Mouse (Mus musculus): ENCODE results near the gene Ccdc34. TPM values are rescaled to one million over a fixed set of nuclear protein-coding genes. Genes with fewer than 3 reads are reported as not detected.

Ccdc34 gene
- polyA plus RNA-seq, 1 experiment: 7.4 TPM

DNA sequence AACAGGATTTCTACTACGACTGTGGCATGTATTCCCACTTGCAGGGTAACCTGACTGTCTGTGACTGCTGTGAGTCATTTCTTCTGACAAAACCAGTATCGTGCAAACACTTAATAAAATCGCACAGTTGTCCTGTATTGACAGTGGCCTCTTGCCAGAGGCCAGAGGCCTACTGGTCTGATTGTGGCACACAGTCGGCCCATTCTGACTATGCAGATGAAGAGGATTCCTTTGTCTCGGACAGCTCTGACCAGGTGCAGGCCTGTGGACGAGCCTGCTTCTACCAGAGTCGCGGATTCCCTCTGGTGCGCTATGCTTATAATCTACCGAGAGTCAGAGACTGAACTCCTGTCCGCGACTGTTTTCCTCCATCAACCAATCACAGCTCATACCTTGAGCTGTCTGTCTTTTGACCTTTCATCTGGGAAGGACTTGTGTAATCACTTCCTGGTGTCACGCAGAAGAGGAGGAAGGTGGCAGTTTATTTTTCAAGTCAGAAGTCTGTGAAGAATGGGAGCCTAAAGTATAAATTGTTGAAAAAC lies 5.4 kb upstream of the Ccdc34 start:
- H3K9me3 ChIP-seq (ENCODE audit: control insufficient read depth, low read length): no peaks in the 10 kb centered on the region
- TF ChIP-seq GATA1 (IDR thresholded peaks at IDR 0.05; ENCODE audit: low read length) (no peak), TAL1 (IDR thresholded peaks at IDR 0.05; ENCODE audit: low read length) (no peak)
- no peaks in the 10 kb centered on the region for H3K27me3 ChIP-seq (ENCODE audit: control insufficient read depth)
- H3K4me1 ChIP-seq (ENCODE audit: control insufficient read depth): peaks cover 33% of the 10 kb centered on the region
- no peak overlapping the region for H3K4me3 ChIP-seq (replicated peaks)
- H3K36me3 ChIP-seq (ENCODE audit: control insufficient read depth): peaks cover 40% of the 10 kb centered on the region

DNA sequence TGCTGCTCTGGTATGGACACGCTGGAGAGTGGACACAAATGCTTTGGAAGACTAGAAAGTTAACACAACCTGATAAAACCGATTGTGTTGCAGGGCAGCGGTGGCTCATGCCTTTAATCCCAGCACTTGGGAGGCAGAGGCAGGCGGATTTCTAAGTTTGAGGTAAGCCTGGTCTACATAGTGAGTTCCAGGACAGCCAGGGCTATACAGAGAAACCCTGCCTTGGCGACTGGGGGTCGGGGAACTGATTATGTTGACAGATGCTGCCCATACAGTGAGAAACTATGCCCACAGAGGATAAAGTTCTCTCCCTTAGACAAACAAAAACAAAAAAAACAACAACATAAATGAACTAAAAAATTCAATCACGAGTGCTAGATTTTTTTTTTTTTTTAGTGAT lies 530 bp upstream of the Ccdc34 start:
- peaks cover 45% of the 10 kb centered on the region for H3K4me1 ChIP-seq (ENCODE audit: control insufficient read depth)
- H3K4me3 ChIP-seq (replicated peaks): peak overlapping the region; percentile 95
- no peaks in the 10 kb centered on the region for H3K27me3 ChIP-seq (ENCODE audit: control insufficient read depth)
- H3K36me3 ChIP-seq (ENCODE audit: control insufficient read depth): peaks cover 42% of the 10 kb centered on the region
- TF ChIP-seq GATA1 (IDR thresholded peaks at IDR 0.05; ENCODE audit: low read length) (no peak), TAL1 (IDR thresholded peaks at IDR 0.05; ENCODE audit: low read length) (no peak)
- no peaks in the 10 kb centered on the region for H3K9me3 ChIP-seq (ENCODE audit: control insufficient read depth, low read length)

DNA sequence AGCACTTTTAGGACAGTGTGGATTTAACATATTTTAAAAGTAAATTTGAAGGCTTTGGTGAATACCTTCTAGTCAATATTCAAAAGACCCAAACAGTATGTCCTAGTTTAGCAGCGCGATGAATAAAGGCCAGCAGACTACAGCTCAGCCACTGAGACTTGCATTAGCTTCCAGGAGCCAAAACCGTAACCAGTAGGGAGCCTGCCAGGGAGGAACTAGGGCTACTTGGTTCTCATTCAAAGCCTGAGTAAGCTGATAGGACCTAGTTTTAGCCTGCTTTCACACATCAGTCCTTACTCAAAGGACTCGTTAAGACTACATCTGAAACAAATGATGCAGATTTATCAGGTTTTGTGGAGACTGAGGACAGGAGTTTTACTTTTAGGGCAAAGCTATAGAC lies 2.0 kb downstream of the Ccdc34 start:
- Histone ChIP-seq H3K4me3 (replicated peaks) (peak overlapping the region; percentile 95), H3K9me3 (ENCODE audit: control insufficient read depth, low read length) (no peaks in the 10 kb centered on the region), H3K27me3 (ENCODE audit: control insufficient read depth) (no peaks in the 10 kb centered on the region), H3K4me1 (ENCODE audit: control insufficient read depth) (peaks cover 45% of the 10 kb centered on the region), H3K36me3 (ENCODE audit: control insufficient read depth) (peaks cover 47% of the 10 kb centered on the region)
- TF ChIP-seq TAL1 (IDR thresholded peaks at IDR 0.05; ENCODE audit: low read length): no peak
- no peak for TF ChIP-seq GATA1 (IDR thresholded peaks at IDR 0.05; ENCODE audit: low read length)

DNA sequence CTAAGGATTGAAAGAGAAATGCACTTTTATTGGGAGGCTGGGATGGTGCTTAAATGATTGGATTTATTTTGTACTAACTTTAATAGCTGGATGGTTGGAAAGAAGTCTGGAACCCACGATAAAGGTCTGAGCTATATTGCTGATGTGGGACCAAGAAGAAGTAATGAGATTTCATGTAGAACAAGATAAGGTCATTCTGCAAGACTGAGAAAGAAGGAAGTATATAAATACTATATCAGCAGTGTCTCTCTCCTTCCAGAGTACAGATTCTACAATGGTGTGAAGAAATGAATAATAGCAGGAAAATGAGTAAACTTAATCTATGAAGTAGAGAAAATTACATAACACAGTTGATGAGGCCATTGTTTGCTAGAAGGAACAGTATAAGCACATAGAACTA lies 2.8 kb downstream of the Ccdc34 start:
- peaks cover 41% of the 10 kb centered on the region for H3K4me1 ChIP-seq (ENCODE audit: control insufficient read depth)
- H3K4me3 ChIP-seq (replicated peaks): no peak overlapping the region
- no peaks in the 10 kb centered on the region for H3K27me3 ChIP-seq (ENCODE audit: control insufficient read depth)
- TF ChIP-seq GATA1 (IDR thresholded peaks at IDR 0.05; ENCODE audit: low read length) (no peak), TAL1 (IDR thresholded peaks at IDR 0.05; ENCODE audit: low read length) (no peak)
- peaks cover 47% of the 10 kb centered on the region for H3K36me3 ChIP-seq (ENCODE audit: control insufficient read depth)
- no peaks in the 10 kb centered on the region for H3K9me3 ChIP-seq (ENCODE audit: control insufficient read depth, low read length)

DNA sequence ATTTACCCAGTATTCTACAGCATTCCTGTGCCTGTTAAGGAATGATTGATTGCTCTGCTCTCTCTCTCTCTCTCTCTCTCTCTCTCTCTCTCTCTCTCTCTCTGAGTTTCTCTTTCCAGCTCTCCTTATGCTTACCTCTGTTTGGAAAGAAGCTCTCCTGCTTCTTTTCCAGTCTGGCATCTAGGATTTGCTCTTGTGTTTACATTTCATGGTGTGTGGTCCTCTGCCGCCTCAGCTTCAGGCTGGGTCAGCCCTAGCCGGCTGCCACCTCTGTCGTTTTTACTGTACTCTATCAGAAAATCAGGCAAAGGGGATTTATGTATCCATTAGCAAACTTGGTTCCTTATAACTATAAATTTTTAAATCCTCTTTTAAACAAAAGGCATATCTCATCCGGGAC lies 18.6 kb downstream of the Ccdc34 start:
- Histone ChIP-seq H3K36me3 (ENCODE audit: control insufficient read depth) (peaks cover 73% of the 10 kb centered on the region), H3K4me1 (ENCODE audit: control insufficient read depth) (peaks cover 3% of the 10 kb centered on the region), H3K4me3 (replicated peaks) (no peak overlapping the region), H3K27me3 (ENCODE audit: control insufficient read depth) (no peaks in the 10 kb centered on the region), H3K9me3 (ENCODE audit: control insufficient read depth, low read length) (no peaks in the 10 kb centered on the region)
- TF ChIP-seq TAL1 (IDR thresholded peaks at IDR 0.05; ENCODE audit: low read length) (no peak), GATA1 (IDR thresholded peaks at IDR 0.05; ENCODE audit: low read length) (no peak)

DNA sequence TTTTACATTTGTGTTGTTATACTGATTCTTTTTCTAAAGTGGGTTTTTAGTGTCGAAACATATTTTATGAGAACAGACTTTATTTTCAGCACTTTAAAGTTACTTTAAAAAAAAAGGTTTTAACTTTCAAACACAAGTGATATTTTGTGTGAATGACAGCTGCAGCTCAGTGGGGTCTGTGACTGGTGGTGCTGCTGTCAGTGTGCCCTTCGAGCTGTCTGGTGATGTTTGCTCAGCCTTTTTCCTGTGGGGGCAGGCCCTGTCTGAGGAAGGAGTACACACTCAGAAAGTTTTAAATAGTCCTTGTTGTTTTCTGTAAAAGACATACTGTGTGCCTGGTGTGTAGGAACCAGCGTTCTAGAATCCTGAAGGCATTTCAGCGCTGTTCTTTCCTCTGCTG lies 19.0 kb downstream of the Ccdc34 start:
- Histone ChIP-seq H3K36me3 (ENCODE audit: control insufficient read depth) (peaks cover 75% of the 10 kb centered on the region), H3K9me3 (ENCODE audit: control insufficient read depth, low read length) (no peaks in the 10 kb centered on the region), H3K4me1 (ENCODE audit: control insufficient read depth) (peaks cover 3% of the 10 kb centered on the region), H3K27me3 (ENCODE audit: control insufficient read depth) (no peaks in the 10 kb centered on the region), H3K4me3 (replicated peaks) (no peak overlapping the region)
- no peak for TF ChIP-seq TAL1 (IDR thresholded peaks at IDR 0.05; ENCODE audit: low read length)
- TF ChIP-seq GATA1 (IDR thresholded peaks at IDR 0.05; ENCODE audit: low read length): no peak

DNA sequence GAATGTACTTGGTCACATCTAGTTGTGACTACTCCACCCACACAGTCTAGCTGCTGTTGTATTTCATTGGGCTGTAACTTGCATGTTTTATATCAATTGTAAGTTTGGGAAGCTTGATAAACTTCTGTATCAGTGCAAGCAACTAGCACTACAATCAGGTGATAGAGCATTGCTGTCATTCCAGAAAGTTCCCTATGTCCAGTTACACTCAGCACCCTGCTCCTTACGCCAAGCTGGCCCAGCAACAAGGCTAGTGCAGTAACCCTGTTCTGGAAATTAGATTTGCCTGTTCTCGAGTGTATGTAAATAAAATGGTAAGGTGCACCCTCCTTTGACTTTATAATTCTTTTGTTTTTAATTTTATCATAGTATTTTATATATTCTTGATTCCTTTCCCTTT lies 19.6 kb downstream of the Ccdc34 start:
- Histone ChIP-seq H3K9me3 (ENCODE audit: control insufficient read depth, low read length) (no peaks in the 10 kb centered on the region), H3K36me3 (ENCODE audit: control insufficient read depth) (peaks cover 74% of the 10 kb centered on the region), H3K4me1 (ENCODE audit: control insufficient read depth) (peaks cover 3% of the 10 kb centered on the region), H3K27me3 (ENCODE audit: control insufficient read depth) (no peaks in the 10 kb centered on the region), H3K4me3 (replicated peaks) (no peak overlapping the region)
- no peak for TF ChIP-seq GATA1 (IDR thresholded peaks at IDR 0.05; ENCODE audit: low read length)
- TF ChIP-seq TAL1 (IDR thresholded peaks at IDR 0.05; ENCODE audit: low read length): no peak

DNA sequence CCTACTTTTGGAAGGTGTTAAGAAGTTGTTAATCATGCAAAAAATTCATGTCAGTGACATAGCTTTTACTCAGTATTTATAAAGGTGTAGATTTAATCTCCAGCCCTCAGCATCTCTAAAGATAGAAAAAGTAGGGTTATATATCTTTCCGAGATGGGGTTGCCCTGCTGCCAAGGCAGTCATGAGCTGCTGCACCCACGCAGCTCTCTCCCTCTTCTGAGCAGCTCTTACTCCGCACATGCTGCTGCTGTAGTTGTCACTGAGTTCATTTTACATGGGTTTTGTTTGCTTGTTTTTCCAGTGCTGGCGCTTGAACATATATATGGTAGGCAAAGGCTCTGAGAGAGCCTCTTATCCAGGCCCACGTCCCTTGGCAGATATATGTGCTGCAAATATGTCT lies 20.7 kb downstream of the Ccdc34 start:
- no peaks in the 10 kb centered on the region for H3K27me3 ChIP-seq (ENCODE audit: control insufficient read depth)
- H3K4me1 ChIP-seq (ENCODE audit: control insufficient read depth): peaks cover 3% of the 10 kb centered on the region
- H3K4me3 ChIP-seq (replicated peaks): no peak overlapping the region
- peaks cover 73% of the 10 kb centered on the region for H3K36me3 ChIP-seq (ENCODE audit: control insufficient read depth)
- no peak for TF ChIP-seq TAL1 (IDR thresholded peaks at IDR 0.05; ENCODE audit: low read length)
- TF ChIP-seq GATA1 (IDR thresholded peaks at IDR 0.05; ENCODE audit: low read length): no peak
- H3K9me3 ChIP-seq (ENCODE audit: control insufficient read depth, low read length): no peaks in the 10 kb centered on the region

DNA sequence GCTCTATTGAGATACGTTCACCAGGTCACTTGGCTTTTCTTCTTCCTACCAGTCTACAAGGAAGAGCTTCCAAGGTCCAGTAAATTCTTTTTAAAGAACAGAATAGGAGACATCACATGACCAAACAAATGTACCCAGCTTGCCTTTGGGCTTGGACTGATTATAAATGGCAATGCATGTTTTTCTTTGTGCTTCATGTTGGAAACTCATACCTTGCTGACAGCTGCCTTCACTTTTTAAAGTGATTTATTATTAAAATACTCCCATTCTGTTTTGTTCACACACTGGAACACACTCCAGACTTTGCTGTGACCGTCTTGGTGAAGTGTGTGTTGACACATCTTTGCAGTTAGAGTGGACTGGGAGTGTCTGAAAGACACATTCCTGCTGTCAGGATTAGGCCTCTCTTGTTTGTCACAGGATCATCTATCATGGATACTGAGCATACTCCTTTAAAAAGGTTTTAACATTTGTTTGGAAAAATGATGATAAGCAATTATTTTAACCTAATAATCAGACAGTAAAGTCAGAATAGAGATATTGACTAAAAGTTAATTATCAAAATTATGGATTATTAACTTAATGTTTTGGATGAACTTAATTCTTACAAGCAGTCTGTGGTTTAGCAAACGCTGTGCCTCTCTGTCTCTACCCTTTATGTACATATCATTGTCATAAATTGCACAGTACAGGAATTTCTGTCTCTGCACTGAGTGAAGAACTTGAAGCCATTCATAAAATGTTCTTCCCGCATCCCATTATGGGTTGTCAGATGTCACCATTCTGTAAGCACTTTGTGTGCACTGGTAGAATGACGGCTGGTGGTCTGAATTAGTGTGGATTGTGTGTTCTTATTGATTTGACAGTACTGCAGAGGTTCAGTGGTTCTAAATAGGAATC lies 25.5 kb downstream of the Ccdc34 start:
- Histone ChIP-seq H3K4me3 (replicated peaks) (no peak overlapping the region), H3K9me3 (ENCODE audit: control insufficient read depth, low read length) (no peaks in the 10 kb centered on the region), H3K27me3 (ENCODE audit: control insufficient read depth) (no peaks in the 10 kb centered on the region), H3K36me3 (ENCODE audit: control insufficient read depth) (peaks cover 68% of the 10 kb centered on the region), H3K4me1 (ENCODE audit: control insufficient read depth) (no peaks in the 10 kb centered on the region)
- no peak for TF ChIP-seq GATA1 (IDR thresholded peaks at IDR 0.05; ENCODE audit: low read length)
- TF ChIP-seq TAL1 (IDR thresholded peaks at IDR 0.05; ENCODE audit: low read length): no peak
